Comparison of ENCODE assay signal across 8 mouse cellular contexts in the genomic region with DNA sequence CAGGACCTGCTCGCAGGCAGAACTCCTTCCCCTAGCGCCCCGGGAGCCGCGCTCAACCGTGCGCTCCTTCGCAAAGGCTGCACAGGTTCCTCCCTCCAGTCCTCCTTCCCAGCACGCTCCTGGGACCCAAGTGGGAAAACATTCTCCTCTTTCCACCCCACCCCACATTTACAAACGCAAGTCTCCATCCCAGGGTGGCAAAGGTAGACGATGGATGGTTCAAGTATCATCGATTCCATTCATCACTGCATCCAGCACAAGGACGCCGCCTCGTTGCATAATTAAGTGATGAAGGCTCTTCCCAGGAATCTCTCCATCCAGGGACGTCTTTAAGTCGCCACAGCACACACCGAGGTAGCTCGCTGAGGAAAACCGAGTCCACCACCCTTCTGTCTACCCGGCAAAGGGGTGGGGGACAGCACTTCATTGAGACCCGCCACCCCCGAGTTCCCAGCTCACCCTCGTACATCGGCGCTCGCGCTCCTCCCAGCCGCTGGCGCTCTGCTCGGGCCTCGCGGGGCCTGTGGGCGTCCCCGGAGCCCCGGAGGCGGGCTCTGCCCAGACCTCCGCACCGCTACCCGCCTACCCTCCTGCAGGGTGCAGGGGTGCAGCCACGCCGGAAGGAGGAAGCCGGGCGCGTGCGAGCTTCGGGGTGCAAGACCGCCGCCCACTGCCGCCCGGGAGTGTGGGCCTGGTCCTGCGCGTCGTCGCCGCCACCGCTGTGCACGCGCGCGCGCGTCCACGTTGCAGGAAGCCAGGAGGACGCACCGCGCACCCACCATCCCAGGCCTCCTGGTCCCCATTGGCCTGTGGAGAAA. TPM values are rescaled to one million over a fixed set of nuclear protein-coding genes. Genes with fewer than 3 reads are reported as not detected.
DNase-seq lines count a peak whose midpoint lies in the region; ATAC-seq and TF ChIP-seq lines count a peak whose summit lies in the region.

A gene (minus strand): TSS at position 731 of the 818 bp plus-strand sequence.

- peaks cover 33% of the 10 kb centered on the region for H3K27me3 ChIP-seq in hindbrain, embryonic 10.5 days (ENCODE audit: insufficient read depth, poor library complexity, severe bottlenecking)
- 0 out of 2 replicates have a peak, but pooled peaks cover 5% of the 10 kb centered on the region for H3K27me3 ChIP-seq in lung, embryonic 15.5 days

- peaks cover 4% of the 10 kb centered on the region; the same call in 1 of the 2 replicates for H3K36me3 ChIP-seq in ES-E14 (ENCODE audit: control insufficient read depth, insufficient read depth, low read length, poor library complexity, severe bottlenecking)
- H3K36me3 ChIP-seq in hindbrain, embryonic 10.5 days: 0 out of 2 replicates have a peak, but pooled peaks cover 8% of the 10 kb centered on the region
- H3K36me3 ChIP-seq in lung, embryonic 15.5 days: no peaks in the 10 kb centered on the region

- in situ Hi-C loops in ES-E14 (cut with MboI; ENCODE audit: low sequenced_read_pairs in 2 of 2, unreplicated experiment in 2 of 2): no loop called here

- H3K4me3 ChIP-seq in ES-E14 (ENCODE audit: insufficient read depth in 1 of 2, low read depth in 1 of 2, low read length in 2 of 2, poor library complexity in 1 of 2, severe bottlenecking in 1 of 2): peak within 1 kb of the TSS; percentile 73 to 83
- H3K4me3 ChIP-seq in hindbrain, embryonic 10.5 days: peak within 1 kb of the TSS; percentile 78
- peak within 1 kb of the TSS; percentile 63 for H3K4me3 ChIP-seq in lung, embryonic 15.5 days

- H3K9ac ChIP-seq in ES-E14 (ENCODE audit: insufficient read depth, low read depth, low read length, poor library complexity, severe bottlenecking): peak within 1 kb of the TSS; percentile 78
- H3K9ac ChIP-seq in lung, embryonic 15.5 days: peak within 1 kb of the TSS; percentile 37

- H3K9me3 ChIP-seq in ES-E14 (ENCODE audit: control insufficient read depth, insufficient read depth, low read depth, low read length): no peaks in the 10 kb centered on the region
- no peaks in the 10 kb centered on the region for H3K9me3 ChIP-seq in hindbrain, embryonic 10.5 days
- H3K9me3 ChIP-seq in lung, embryonic 15.5 days: no peaks in the 10 kb centered on the region

- peak within 1 kb of the TSS; percentile 80 for H3K4me2 ChIP-seq in lung, embryonic 15.5 days

- H3K4me1 ChIP-seq in ES-E14 (ENCODE audit: control insufficient read depth in 2 of 2, insufficient read depth in 2 of 2, low read length in 2 of 2, poor library complexity in 1 of 2): peaks cover 0 to 5% of the 10 kb centered on the region in 2 experiments; a peak in 1 of 4 replicates
- H3K4me1 ChIP-seq in hindbrain, embryonic 10.5 days (replicated peaks): peaks cover 32% of the 10 kb centered on the region
- H3K4me1 ChIP-seq in lung, embryonic 15.5 days: 0 out of 2 replicates have a peak, but pooled peaks cover 2% of the 10 kb centered on the region

- peak; percentile 47 for DNase-seq in ES-E14 (ENCODE audit: low read depth, low spot score)
- peak; percentile 88 for DNase-seq in cerebellum, adult 9-11 months
- DNase-seq in frontal cortex, adult 2 months (ENCODE audit: extremely low spot score in 1 of 2, low spot score in 1 of 2): peak; percentile 54 to 87
- DNase-seq in hindbrain, embryonic 10.5 days (ENCODE audit: low spot score): peak; percentile 82
- peak; percentile 87 for DNase-seq in layer of hippocampus, adult 9-11 months
- peak; percentile 31 for DNase-seq in ovary, postnatal 10 days (ENCODE audit: low spot score)
- DNase-seq in thymus, postnatal 0 days (ENCODE audit: low spot score): peak; percentile 96

- peak; percentile 89 for ATAC-seq in lung, embryonic 15.5 days (ENCODE audit: borderline replicate concordance, extremely low read depth, low FRiP score, low TSS enrichment)

- under 1% methylated on average over 67 of the region's 67 CpGs for WGBS in hindbrain, embryonic 10.5 days
- under 1% methylated on average over 65 of the region's 67 CpGs for WGBS in lung, embryonic 15.5 days

- H3K27ac ChIP-seq in ES-E14 (ENCODE audit: insufficient read depth, low read depth, low read length, poor library complexity, severe bottlenecking): no peak within 1 kb of the TSS
- H3K27ac ChIP-seq in hindbrain, embryonic 10.5 days: peak within 1 kb of the TSS; percentile 91
- no peak within 1 kb of the TSS for H3K27ac ChIP-seq in lung, embryonic 15.5 days

TF ChIP-seq in ES-E14, 5 proteins besides CTCF, POLR2A, EP300 and RAD21:
- TF ChIP-seq MAFK (IDR thresholded peaks at IDR 0.05; ENCODE audit: insufficient read depth, low read depth, low read length) (no peak), HCFC1 (IDR thresholded peaks at IDR 0.05; ENCODE audit: borderline replicate concordance, insufficient read depth, low read length) (peak; percentile 44; the same call in 1 of the 2 replicates)

RNA-seq across cellular contexts. Expression of the gene that starts here (rescaled TPM):
- 5.1 and 8.9 TPM in 2 replicates for total RNA-seq in ES-E14 (2012; rRNA removed)
- 31.7 and 34.8 TPM in 2 replicates for polyA plus RNA-seq in frontal cortex, adult 2 months (2012; rRNA removed)
- 12.8 and 14.3 TPM in 2 replicates for polyA plus RNA-seq in hindbrain, embryonic 10.5 days (2016; fragmentation: Nextera tagmentation; extraction: Ambion mirVana)
- polyA plus RNA-seq in lung, embryonic 15.5 days (2015; fragmentation: Nextera tagmentation; extraction: Ambion mirVana): 1.9 and 2.3 TPM in 2 replicates
- polyA plus RNA-seq in thymus, postnatal 0 days (2015; fragmentation: Nextera tagmentation; extraction: Ambion mirVana): 24.0 and 25.5 TPM in 2 replicates

Comparison
In these comparisons a context has a peak if more than half of its experiments do, and no peak if none do; other contexts are left out.
1. DNase-seq: peak in every context shown above with its lines; median percentile 96 in thymus, postnatal 0 days; 88 in cerebellum, adult 9-11 months; 87 in layer of hippocampus, adult 9-11 months; 82 in hindbrain, embryonic 10.5 days; 70 in frontal cortex, adult 2 months; 47 in ES-E14; 31 in ovary, postnatal 10 days.